Mouse (Mus musculus): ENCODE measurements around the gene Nt5c.
"Not testable (repeated sequence)": the region's sequence is repeated elsewhere in the genome, so short reads cannot be mapped to it uniquely, and the experiment has no call there.

Gene Nt5c

DNA sequence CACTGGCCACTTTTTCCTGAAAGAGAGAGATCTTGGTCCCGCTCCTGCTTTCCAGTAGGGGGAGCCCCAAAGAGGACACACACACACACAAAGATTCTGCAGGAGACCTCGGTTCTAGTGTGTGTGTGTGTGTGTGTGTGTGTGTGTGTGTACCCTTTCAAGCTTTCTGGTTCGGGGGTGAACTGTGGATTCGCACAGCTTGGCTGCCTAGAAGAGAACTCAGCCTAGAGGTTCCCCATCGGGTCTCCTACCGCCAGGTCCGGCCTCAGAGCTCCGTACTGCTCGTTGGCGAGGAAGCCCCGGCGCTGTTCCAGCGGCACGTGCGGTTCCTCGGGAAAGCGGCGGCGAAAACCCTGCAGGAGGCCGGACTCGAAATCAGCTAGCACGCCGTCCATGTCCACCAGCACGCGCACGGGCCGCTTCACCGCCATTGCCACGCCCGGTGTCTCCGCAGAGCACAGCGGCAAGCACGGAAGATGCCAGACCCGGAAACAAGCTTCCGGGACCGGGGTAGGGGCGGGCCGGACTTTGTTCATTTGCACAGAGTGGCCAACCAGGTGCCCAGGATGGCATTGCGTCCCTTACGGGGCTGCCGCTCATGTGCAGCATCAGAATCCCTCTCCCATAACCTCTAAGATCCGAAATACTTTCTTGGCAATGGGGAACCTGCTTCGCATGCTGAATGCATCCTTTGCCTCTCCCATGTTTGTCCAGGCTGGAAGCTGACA is at the start of gene Nt5c:
Gene Nt5c, minus strand, starts transcription at position 507 of the 728 bp plus-strand sequence.
- peak; percentile 84 for DNase-seq (ENCODE audit: low read depth, low spot score)

DNA sequence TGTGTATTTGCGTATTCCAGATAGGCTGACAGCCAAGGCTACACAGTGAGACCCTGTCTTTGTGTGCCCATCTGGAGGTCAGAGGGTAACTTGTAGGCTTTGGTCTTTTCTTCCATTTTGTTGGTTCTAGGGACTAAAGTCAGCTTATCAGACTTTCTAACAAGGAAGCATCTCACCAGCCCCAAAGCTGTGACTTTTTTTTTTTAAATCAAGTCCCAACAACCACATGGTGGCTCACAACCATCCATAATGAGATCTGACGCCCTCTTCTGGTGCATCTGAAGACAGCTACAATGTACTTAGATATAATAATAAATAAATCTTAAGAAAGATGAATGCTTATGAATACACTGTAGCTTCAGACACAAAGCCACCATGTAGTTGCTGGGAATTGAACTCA is 46.4 kb upstream of the Nt5c start:
- DNase-seq (ENCODE audit: low read depth, low spot score): no peak

DNA sequence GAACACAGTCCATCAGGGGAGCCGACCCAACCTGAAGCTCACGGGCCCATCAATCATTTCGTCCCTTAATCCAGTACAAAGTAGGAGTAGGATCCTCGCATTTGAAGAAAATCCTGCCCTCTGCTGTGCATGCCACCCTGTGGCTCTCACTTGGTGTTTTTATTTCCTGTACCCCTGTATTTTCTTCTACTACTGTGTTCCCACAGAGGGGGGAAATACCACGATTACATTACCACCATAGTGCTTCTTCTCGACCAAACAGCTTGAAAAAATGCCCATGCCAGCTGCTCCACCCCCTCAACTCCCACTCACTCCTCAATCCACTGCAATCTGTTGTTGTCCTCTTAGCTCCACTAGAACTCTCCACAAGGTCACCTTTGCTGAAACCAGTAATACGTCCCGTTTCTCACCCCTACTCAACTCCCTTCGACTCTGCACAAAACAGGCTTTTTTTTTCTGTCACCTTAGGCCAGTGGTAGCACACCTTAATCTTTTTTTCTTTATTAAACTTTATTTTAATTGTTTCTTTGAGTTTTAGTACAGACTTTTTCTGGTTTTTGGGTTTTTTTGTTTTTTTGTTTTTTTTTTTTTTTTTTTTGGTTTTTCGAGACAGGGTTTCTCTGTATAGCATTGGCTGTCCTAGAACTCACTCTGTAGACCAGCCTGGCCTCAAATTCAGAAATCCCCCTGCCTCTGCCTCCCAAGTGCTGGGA is 45.4 kb upstream of the Nt5c start:
- peak; percentile 71 for DNase-seq (ENCODE audit: low read depth, low spot score)

DNA sequence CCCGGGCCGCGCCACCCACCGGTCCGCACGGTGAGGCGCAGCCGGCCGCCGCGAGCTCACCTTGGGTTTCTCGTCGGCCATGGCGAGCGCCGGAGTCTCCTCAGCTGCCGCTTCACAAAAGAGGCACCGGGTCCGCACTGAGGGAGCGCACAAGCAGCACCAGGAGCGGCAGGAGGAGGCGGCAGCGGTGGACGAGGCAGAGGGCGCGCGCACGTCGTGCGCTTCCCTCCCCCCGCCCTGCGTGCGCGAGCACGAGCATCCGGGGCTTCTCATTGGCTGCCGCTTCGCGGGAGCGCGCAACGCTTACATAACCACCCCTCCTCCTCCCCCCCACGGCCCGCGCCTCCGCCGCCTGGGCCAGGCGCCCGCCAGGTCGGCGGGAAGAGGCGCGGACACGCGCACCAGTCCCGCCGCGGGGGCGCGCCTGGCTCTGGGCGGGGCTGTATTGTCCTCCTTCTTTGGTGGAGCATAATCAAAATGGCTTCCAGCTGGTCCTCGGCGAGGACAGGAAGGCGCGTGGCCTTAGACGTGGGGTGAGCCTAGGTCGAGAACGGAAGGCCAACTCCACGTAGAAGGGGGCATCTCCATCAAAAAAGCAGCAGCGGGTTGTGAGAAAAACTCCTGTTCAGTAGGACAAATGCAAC is 44.5 kb upstream of the Nt5c start, which contains the start of gene Sumo2:
Gene Sumo2, minus strand, starts transcription at position 239 of the 644 bp plus-strand sequence.
- DNase-seq (ENCODE audit: low read depth, low spot score): peak; percentile 97

DNA sequence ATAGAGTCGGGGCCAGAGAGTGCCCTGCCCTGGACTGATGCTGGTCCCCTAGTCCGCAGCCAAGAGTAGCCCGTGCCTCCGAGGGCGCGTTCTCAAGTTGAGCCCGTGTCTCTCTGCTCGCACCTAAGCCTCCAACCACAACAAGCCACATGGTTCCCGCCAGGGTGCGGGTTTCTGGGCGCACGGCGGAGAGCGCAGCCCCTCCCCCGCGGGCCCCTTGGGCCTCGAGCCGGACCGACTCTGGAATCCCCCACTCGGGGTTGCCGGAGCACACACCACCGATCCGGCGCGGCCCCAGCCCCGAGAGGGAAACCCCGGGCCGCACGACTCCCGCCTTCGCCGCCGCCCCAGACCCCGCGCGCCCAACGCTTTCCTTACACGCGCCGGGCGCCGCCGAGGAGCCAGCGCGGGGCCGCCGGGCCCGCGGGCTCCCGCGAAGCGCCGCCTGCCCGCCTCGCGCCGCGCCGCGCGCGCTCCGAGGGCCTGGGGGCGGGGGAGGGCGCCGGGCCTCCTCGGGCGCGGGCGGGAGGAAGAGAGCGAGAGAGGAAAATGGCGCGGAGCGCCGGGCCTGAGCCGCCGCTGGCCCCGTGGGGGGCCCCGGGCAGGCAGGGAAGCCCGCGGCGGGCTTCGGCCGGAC is 43.9 kb upstream of the Nt5c start:
- peak; percentile 76 for DNase-seq (ENCODE audit: low read depth, low spot score)

DNA sequence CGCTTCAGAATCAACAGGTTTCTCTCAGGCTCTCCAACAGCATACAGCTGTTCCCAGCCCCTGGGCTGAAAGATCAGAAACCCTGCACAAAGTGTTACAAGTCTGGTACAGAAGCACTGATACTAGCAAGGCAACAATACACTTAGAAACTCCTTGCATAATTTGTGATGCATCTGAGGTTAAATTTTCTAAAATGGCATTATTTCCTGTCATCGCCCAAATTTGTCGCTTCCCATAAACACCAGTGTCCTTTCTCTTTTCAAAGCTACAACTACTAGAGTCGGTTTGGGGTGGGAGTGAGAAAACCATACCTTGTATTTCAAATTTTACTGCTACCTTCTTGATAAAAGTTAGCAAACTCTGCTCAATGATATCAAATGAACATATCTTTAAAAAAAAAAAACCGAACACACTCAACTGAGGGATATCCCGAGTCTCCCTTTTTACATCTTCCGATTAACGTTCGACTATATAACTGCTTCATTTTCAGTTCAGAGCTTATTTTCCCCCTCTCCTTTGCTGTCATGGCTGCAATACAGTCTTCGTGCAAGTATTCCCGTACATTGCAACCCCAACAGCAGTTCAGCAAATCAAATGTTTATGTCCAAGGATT is 43.2 kb upstream of the Nt5c start:
- DNase-seq (ENCODE audit: low read depth, low spot score): no peak

DNA sequence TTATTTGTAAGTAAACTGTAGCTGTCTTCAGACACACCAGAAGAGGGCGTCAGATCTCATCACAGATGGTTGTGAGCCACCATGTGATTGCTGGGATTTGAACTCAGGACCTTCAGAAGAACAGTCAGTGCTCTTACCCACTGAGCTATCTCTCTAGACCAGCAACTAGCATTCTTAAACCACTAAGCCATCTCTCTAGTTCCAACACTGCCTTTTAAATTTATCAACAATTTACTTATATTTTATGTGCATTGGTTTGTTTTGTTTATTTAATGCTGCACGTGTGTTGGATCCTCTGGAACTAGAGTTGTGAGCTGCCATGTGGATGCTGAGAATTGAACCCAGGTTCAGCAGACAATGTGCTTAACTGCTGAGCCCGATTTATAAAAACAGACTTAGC is 34.8 kb upstream of the Nt5c start:
- DNase-seq (ENCODE audit: low read depth, low spot score): not testable (repeated sequence)

DNA sequence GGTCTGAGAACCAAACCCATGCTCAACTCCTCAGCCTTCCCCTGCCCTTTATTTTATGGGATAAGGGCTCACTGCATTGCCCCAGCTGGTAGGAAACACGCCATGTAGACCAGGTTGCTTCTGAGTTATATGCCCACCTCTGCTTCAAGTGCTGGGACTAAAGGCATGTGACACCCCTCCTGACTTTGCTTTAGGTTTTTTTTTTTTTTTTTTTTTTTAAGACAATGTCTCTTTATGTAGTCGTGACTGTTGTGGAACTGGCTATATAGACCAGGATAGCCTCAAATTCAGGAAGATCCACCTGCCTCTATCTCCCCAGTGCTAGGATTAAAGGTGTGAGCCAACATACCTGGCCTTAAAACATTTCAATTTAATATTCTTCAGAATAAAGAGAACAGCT is 31.0 kb upstream of the Nt5c start:
- no peak for DNase-seq (ENCODE audit: low read depth, low spot score)

DNA sequence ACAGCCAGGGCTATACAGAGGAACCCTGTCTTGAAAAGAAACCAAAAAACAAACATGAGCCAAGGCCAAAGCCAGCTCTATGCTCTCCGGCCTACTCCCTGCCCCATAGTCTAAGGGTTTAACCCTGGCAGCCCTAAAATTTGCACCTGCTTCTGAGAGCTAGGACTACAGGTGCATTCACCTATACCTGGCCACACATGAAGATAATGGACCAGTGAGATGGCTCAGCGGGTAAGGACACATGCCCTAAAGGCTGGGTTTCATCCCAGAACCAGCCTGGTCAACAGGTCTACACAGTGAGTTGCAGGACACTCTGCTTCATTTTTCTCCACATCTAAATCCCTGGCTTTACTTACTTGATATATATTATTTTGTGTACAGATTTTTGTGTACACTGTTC is 30.6 kb upstream of the Nt5c start:
- DNase-seq (ENCODE audit: low read depth, low spot score): no peak

DNA sequence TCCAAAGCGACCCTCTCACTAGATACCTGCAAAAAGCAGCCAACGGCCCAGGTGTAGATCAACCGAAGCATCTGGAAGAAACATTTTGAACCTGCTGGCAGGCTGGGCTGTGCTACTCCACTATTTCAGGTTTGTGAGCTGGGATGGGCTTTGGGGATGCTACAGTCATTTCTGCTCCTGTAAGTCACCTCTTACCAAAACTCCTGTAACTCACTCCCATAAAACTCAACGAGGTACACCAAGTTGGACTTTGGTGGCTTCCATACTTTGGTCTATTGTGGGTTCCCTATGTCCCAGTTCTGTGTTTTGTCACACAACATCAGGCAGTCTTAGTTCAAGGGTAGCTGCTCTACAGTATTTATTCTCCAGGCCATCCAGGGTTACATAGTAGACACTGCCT is 29.4 kb upstream of the Nt5c start:
- DNase-seq (ENCODE audit: low read depth, low spot score): no peak

DNA sequence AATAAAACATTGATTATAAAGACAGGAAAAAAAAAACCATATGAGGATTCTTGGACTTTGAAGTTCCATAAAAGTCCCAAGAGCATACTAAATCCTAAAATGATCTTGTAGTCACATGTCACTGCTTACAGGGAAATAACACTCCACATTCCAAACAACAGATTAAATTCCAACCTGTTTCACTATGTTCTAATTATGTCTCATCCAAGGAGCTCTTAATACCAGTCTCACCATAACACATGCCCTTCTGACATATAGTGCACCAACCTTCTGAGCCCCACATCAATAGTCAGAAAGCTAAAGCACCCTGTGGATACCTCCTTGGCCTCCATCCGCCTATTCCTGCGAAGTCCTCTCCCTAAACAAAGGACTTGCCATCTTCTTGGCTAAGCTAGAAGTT is 28.6 kb upstream of the Nt5c start:
- DNase-seq (ENCODE audit: low read depth, low spot score): no peak

DNA sequence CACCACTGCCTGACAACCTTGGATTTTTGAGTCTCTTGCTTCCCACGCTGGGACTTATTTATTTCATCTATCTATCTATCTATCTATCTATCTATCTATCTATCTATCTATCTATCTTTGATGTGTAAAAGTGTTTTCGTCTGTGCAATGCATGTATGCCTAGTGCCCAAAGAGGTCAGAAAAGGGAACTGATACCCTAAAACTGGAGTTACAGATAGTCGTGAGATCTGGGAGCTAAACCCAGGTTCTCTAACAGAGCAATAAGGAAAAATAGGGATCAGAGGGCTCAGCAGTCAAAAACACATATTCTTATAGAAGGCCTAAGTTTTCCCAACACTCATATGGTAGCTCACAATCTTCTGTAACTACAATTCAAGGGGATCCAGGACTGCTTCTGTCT is 27.9 kb upstream of the Nt5c start:
- no peak for DNase-seq (ENCODE audit: low read depth, low spot score)

DNA sequence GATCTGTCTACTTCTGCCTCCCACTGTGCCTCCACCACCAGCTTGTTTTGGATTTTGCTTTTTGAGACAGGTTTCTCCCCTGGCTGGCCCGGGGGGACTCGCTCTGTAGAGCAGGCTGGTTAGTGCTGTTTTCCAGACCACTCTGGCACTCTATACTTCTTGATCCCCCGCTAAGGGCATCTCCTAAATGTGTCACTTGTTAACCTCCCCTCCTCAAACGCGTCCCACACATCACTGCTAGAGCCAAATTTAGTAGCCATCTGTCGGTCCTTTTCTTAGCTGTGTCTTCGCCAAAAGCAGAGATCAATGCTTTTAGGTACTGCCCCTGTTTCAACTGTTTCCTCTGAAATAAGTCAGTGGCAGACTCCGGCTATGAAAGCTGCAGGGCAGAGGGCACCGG is 27.0 kb upstream of the Nt5c start:
- no peak for DNase-seq (ENCODE audit: low read depth, low spot score)

DNA sequence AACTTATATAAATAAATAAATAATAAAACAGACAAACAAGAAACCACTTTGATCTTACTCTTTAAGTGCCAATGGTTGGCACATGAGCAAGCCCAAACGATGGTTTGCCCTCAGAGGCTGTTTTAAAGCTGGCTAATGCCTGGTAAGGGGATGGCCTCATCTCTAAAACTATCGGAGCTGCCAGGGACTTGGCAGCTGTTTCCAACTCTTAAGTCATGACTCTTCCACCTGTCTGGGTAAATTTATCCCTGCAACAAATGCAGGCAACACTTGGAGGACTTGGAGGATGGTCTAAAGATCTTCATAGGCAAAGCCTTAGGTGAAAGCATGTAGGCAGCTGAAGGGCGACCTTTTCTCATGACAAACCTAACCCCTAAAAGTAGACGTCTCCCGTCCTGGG is 25.3 kb upstream of the Nt5c start:
- no peak for DNase-seq (ENCODE audit: low read depth, low spot score)

DNA sequence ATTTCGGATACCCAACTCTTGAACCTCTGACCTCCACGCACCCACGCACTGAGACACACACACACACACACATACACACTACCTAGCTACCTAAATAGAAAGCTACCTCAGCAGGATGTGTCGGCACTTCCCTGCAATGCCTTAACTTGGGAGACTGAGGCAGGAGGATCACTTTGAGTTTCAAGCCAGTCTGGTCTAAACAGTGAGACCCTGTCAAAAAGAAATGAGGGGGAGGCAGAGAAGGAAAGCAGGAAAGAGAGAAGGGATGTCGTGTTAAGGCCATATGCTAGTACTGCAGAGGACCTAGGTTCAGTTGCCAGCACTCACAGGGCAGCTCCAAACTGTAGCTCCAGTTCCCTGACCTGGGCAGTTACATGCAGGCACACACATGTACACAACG is 23.4 kb upstream of the Nt5c start:
- no peak for DNase-seq (ENCODE audit: low read depth, low spot score)

DNA sequence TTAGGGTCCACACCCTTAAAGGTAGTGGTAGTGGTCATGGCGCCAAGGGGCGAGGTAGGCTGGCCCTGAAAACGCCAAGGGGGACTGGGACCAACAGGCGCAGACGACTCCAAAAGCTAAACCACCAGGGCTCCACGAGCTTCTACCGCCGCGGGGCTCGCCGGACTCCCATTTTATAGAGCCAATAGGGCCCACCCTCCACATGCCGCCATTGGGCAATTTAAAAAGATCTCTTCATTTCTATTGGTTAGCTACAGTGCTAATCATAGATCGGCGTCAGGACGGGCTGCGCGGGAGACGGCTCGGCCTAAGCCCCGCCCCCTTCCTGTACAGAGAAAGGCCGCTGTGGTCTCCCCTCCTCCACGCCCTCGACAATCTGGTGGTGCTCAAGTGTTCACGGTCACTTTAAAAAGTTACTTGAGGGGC is 22.6 kb upstream of the Nt5c start, which contains the start of gene Jpt1:
Gene Jpt1, minus strand, starts transcription at position 150 of the 426 bp plus-strand sequence.
- DNase-seq (ENCODE audit: low read depth, low spot score): peak; percentile 97

DNA sequence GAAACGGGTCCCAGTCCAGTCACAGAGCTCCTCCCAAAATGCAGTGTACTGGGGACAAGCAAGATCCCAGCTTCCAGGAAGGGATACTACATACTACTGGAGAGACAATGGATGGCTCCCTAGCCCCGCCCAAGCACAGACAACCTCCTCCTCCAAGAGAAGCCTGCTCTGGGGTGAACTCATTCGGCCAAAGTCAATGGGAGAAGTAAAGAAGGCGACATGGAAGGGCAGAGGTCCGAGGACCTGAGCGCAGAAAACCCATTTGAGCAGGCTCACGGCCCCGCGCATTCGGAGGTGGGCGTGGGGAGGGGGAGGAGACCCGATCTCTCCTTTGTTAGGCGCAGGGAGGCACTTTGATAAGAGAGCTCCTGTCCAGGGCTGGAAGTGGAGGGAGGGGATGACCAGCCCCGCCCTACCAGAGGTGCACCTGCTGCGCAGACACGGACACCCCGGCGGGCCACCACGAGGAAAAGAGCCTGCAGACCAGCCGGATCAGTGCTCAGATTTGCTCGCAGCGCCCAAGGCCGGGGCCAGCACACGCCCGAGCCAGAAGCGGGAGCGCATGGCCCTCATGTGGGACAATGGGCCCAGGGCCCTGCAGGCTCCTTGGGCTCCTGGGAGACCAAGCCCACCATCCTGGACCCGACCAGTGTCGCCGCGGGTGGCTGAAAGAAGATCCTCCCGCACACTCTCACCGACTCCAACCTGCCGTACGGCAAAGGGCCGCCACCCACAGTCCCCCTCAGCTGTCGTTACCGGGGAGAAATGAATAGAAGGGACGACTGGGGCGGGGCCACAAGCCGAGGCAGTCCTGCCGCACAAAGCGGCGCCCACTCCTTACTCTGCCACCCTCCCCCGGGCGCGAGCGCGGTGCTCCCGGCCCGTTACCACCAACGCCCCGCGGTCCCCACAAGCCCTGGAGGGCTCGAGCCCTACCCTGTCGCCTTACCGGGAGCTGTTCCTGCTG is 21.9 kb upstream of the Nt5c start:
- DNase-seq (ENCODE audit: low read depth, low spot score): peak; percentile 78

DNA sequence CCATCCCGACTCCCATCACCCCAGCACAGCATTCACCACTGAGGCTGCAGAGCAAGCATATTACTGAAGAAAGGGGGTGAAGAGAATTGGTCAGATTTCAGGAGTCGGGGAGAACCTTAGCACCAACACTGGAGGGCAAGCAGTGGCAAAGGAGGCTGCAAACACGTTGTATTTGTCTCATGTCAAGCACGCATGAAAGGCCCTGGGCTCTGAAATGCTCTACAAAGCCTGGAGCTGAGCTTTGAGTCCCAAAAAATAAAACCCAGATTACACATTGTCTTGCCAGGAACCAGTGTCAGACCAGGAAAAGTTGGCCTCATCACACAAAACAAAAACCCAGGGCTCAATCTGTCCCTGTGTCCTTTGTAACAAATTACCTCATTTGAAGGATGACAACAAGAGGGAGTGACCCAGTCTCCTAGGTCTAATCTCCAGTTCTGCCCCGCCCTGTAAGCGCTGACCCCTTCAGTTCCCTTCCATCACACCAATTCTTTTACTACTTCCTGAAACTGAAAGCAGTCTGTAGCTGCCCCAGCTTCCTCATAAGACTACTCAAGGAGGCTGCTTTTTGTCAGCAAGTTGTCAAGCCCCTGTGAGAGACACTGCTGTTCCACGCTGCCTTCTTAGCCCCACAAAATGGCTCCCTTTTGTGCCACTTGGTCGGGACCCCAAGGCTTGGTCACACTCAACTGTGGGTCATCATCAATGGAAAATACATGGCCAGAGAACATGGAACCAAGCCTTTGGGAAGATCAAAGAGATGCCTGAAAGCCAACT is 20.9 kb upstream of the Nt5c start:
- no peak for DNase-seq (ENCODE audit: low read depth, low spot score)

DNA sequence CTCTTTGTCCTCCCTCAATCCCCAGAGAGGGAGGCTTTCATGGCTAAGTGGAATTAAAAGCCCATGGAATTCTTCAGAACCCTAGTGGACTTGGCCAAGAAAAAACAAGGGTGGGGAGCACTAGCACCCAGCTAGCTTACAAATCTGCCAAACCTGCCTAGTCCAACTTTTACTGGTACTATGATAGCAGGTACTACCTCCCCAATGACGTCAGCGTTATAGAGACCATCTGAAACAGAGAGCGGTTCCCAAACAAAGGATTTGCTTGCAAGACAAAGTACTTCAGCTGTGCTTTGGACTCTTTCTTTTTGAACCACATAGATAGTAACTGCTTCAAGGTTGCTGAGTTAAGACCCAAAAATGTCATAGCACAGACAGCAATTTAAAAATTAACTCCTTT is 20.3 kb upstream of the Nt5c start:
- DNase-seq (ENCODE audit: low read depth, low spot score): no peak

DNA sequence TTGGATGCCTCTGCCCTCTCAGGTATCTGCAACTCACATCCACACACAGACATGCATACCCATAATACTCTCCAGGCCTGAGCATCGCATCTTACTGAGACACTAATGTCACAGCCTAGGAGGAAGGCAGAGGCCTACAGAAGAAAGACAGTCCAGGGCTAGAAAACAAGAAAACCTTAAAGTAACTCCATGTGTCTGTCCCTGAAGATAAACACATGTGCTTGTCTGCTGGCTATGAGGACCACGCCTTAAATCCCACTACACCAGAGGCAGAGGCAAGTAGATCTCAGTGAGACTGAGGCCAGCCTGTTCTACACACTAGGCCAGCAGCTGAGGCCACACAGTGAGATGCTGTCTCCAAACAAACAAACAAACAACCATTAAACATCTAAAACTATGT is 19.5 kb upstream of the Nt5c start:
- no peak for DNase-seq (ENCODE audit: low read depth, low spot score)
